Mouse (Mus musculus): Measurements from ENCODE around the gene Nob1.

The Nob1 gene

DNA sequence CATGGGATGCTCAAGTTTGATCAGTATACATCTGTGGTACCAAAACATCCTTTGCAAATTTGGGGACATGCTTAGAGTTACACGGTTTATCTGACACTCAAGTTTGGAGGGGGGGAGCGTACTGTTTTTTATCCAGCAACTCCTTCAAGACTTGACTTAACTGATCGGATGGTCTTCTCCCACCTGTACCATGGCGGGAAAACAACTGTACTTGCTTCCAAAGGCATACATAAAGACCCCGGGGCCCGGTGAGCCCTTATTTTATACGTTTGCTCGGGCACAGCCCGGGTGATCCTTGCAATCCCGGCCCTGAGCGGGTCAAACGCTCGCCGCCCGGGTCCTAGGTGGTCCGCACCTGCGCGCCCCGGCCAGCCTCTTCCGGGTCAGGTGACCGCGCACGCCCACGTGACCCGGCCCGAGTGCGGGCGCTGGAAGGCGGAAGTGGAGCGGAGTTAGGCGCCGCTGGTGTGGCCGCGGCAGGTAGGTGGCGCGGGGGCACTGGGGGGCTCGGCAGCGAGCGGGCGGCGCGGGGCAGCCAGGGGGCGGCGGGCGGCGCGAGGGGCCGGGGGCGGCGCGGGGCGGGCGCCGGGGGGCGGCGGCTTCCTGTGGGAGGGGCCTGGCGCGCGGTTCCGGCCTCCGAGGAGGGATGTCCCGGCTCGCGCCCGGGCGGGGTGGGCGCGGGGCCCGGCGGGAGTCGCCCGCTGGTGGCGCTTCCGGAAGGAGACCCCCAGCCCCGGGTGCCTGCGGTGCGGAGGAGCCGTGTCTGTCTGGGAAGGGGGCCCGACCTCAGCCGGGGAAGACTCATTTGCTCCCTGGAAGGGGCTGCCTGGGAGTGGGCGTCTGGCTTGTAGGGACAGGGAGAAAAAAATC is 11.3 kb upstream of the Nob1 start, which contains the start of gene Wwp2:
TSS of gene Wwp2 (plus strand) at position 404 of the 870 bp plus-strand sequence.
- peak; percentile 92 for DNase-seq

DNA sequence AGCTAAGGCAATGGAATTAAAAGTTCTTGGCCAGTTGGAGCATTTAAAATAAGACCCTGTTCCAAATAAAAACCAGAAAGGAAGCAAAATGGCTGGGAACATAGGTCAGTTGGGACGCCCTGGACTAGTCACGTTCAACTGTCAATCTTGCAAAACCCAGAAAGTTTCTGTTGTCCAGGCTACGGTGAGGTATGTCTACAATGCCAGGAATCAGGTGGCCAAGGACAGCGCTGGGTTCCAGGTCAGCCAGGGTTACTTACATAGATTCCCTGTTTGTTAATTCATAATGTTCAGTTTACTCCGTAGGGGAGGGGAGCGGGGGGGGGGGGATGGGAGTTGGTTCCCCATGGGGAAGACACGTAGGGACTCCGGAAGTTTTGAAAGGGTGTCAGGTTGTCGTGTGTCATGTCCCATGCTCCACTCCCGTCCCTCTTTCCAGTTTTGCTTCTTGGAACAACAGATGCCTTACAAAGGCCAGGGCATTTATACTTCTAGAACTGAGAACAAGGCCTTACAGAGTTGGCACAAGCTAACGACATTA is 10.6 kb upstream of the Nob1 start:
- DNase-seq: no peak

DNA sequence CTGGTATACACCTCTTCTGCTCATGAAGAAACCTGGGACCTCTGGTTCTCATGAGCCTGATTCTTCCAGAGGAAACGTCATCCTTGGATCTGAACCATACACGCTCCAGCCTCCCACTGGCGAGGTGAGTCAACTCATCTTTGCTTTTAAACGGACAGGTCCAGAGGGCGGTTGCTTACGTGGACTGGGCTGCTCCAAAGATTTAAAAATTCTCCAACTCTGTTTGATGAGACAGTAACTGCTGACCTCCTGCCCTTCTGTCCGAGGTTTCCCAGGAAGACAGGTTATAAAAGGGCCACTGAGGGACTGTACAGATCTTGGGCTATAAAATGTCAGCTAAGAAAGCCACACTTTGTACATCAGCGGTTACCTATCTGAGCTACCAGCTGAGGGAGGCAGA is 6.0 kb upstream of the Nob1 start:
- no peak for DNase-seq

DNA sequence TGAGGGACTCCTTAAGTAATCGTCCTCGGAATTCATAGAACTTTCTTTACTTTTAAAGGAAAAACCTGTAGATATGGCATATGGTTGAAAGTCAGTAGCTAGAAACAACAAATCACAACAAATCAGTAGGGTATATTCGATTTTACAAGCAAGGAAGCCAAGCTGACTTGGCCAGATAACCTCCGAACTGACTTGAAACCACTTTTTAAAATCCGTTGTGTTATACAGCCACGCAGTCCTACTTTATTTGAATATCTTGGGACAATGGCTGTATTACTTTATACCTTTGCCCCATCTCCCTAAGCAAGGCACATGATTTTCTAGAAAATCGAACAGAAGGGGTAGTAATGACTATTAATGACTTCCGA is 363 bp upstream of the Nob1 start:
- DNase-seq: no peak

DNA sequence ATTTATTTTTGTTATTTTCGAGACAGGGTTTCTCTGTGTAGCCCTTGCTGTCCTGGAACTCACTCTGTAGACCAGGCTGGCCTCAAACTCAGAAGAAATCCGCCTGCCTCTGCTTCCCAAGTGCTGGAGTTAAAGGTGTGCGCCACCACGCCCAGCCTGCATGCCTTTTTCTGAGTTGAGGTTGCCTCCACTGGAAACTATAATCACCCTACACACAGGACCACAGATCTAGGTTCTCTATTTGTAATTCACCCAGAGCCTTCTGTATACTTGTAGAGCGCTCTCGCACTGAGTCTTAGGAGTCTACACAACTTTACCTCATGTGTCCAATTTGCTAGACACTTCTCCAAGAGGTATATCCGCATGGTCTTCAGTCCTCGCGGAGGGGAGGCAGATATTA is 675 bp downstream of the Nob1 start:
- DNase-seq: no peak

DNA sequence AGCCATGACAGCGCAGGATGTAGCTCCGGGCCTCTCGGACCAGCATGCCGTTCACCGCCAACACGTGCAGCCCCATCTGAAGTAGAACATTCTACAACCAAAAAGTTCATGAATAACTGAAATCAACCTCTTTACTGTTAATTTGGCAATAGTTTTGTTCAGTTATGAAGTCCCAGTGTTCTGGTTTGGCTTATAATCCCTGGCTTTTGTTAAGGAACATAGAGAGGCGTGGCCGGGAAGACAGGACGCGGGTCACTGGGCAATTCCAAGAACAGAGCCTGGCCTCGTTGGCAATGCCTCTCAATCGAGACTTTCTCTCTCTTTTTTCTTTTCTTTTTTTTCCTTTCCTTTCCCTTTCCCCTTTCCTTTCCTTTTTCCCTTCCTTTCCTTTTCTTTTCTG is 7.8 kb downstream of the Nob1 start:
- no peak for DNase-seq

DNA sequence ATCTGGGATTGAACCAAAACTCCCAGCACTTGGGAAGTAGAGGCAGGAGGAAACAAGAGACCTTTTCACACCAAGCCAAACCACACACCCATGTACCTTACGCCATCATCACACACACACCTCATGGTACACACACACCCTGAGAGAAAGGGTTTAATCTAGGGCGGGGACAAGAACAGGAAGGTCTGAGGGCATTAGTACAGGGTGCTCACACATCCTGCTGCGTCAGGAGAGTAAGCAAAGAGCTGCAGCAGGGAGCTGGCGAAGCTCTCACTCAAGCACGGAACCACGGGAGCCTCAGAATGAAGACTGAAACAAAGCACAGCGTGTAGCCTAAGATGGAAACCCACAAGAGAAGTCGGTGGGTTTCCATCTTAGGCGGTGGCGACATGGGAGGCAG is 11.0 kb downstream of the Nob1 start:
- DNase-seq: no peak

DNA sequence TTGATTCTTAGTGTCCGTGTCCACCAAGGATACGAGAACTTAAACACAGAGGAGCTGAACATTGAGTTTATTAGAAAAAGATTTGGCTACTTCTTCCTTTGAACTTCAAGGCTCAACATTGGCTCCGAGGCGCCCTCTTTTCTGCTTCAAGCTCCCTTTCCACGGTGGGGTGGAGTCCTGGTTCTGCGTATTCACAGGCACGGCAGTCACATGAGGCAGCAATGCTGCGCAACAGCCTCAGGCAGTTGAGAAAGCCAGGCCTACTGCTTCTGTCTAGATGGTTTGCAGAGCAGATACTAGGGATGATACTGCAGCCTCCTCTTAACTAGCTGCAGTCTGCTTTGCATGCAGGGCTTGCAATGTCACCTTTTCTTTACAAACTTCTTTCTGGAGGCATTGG is 12.3 kb downstream of the Nob1 start:
- DNase-seq: no peak

DNA sequence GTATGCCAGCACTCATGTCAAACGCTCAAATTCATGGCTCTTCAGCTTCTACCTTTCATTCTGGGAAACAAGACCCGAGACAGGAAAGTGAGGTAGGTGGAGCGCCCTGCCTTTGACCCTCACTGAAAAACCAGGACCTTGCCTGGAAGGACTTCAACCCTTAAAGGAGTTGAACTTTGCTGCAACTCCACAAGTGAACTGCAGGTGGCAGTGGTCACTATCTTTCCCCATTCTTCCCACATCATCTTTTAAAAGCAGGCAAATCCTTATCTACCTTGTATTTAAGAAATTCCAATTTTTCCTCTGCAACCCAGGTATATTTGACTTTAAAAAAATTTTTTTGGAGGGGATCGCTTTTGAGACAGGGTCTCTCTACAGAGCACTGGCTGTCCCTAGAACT is 13.5 kb downstream of the Nob1 start:
- DNase-seq: peak; percentile 55

DNA sequence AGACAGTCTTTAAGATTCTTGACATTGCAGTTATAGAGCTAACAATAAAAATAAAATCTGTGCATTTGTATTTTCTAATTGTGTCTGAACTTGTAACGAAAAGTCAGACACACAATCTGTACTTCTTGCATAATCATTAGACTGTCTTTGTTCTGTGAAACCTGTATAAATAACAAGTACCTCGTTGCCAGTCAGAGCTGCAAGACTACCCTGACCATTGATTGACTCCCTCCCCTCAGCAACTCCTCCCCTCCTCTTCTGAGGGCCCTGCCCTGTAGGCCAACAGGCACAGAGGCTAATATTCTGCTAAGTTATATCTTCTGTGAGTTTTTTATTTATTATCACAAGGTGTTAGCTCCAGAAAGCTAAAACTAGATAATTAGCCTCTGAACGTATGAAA is 18.9 kb downstream of the Nob1 start:
- no peak for DNase-seq

DNA sequence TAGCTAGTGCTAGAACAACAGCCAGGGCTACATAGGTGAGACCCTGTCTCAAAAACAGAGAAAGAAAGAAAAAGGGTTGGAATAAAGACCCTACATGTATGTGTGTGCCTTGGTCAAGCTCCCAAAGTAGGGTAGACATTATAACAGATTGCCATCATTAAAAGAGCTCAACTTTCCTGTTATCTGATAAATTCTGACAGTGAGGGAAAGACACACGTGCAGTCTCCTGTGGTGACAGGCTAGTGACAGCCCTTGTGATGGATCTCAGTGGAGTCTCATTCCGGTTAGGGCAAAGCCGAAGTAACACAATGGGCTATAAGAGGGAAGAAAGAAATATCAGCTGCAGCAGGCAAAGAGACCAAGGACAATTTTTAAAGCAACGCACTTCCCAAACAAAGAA is 20.8 kb downstream of the Nob1 start:
- DNase-seq: no peak

DNA sequence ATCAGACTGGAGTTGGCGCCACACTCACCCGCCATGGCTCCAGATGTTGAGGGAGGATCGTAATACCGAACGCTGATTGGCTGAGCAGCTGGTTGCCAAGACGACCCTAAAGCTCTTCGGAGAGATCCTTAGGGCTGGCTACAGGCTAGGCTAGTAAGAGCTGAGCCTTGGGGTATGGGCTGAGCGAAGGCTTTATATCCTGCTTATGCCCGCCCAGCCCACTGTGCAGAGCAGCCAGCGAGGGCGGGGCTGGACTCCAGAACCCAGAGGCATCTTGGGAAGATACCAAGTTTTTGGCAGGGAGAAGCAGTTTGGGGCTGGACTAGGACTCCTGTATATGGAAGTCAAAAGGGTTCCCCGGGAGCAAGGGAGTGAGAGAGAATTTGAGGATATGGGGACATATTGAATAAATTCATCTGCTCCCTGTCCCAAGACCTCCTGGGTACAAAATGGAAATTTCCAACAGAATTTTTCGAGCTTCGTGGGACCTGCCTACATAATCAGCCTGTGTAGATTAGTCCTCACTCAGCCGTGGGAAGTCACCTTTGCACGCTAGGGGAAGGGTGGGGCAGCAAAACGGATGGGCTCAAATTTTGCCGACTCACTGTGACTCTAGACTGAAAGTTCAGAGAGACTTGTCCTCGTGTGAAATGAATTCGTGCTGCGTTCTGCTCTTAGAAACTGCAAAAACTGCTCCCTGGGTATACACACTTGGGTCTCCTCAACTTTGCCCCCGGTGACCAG is 21.6 kb downstream of the Nob1 start, which contains the start of gene Nqo1:
TSS of gene Nqo1 (minus strand) at position 169 of the 744 bp plus-strand sequence.
- peak; percentile 92 for DNase-seq

DNA sequence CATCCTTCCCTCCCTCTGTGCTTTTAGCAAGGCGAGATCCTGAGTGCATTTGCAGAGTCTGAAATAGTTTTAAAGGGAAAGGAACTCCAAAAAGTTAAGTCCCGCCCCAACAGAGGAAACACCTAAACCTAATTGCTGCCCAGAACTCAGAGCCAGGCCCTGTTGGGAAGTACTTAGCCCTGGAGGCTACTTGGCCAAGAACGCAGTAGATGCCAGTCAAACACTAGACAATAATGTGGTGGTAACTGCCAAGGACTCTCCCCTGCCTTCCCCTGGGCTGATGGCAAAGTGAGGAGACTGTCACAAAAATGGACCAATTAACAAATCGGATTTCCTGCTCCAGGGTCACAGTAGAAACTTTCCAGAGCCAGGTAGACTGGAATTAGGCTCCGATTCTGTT is 23.0 kb downstream of the Nob1 start:
- DNase-seq: no peak

DNA sequence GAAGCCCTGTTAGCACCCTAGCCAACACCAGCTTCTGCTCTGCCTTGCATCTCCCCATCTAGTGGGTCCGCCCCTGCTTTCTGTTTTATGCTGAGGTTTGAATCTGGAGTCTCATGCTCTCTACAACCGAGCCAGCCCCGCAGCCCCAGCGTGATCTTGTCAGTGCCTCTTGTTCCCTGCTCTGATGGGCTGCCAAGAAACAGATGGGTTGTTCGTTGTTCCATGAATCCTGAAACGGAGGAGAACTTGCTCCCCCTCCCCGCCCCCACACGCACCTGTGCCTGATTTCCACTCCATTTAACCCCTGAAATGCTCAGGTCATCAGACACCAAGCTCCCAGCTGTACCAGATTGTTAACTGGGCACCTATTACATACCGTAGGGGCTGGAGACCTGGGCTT is 25.4 kb downstream of the Nob1 start:
- peak; percentile 30 for DNase-seq

DNA sequence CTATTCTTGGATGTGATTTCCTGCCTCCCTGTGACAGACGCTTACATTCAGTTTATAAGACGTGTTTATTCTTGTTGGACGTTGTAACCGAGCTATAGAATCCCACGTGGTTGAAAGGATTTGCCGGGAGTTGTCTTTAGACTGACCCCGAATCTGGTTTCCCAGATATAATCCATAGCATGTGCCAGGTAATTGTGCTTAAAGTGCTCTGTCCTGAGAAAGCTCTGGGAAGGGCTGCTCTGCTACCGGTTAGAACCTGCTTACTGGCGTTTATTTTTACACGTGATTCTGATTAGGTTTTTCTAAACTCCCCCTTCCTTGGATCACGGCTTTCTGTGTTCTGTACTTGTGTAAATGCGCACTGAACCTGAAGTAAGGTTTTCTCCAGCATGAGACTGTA is 27.2 kb downstream of the Nob1 start:
- peak; percentile 38 for DNase-seq

DNA sequence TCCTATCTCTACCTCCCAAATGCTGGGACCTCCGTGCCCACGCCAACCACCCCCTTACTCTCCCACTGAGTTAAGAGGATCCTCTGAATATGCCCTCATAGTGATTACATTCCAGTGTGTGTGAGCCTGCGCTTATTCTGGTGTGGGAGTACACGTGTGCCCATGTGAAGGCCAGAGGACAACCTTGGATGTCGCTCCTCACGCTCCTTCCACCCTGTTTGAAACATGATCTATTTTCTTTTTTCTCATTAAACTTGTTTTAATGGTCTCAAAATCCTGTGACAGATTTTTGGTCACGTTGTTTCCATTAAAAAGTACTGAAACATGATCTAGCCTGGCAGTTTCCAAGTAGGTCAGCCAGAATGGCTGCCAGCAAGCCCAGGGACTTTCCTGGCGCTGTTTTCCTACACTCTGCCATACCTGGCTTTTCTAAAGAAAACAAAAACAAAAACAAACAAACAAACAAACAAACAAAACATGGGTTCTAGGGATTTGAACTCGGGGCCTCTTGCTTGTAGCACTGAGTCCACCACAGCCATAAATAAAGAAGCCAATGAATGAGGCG is 28.7 kb downstream of the Nob1 start:
- no peak for DNase-seq

DNA sequence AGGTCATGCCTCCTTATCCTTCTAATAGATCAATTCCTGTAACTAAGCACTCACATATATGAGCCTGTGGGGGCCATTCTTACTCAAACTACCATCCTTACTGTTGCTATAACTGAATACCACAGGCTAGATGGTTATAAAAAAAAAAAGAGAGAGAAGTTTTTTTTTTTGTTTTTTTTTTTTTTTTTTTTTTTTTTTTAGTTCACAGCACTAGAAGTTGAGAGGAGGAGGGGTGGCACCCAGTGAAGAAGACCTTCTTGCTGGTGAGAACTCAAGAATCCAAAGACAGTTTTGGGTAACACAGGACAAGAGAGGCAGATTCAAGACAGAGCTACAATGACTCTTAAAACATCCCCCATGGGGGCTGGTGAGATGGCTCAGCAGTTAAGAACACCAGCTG is 29.5 kb downstream of the Nob1 start:
- DNase-seq: no peak

DNA sequence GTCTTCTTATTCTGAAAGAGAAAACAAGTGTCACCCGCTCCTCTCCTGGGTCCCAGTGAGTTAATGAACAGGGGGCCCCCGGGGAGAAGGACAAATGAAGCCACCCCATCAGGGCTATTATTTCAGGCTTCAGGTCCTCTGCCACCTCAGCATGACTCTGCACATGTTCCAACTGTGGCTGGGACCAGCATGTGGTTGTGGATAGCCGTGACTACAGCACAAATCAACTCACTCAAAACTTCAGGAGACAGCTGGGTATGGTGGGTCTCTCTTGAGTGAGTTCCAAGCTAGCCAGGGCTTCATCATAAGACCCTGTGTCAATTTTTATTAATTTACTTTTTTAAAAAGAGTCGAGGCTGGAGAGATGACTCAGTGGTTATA is 33.7 kb downstream of the Nob1 start:
- DNase-seq: no peak

DNA sequence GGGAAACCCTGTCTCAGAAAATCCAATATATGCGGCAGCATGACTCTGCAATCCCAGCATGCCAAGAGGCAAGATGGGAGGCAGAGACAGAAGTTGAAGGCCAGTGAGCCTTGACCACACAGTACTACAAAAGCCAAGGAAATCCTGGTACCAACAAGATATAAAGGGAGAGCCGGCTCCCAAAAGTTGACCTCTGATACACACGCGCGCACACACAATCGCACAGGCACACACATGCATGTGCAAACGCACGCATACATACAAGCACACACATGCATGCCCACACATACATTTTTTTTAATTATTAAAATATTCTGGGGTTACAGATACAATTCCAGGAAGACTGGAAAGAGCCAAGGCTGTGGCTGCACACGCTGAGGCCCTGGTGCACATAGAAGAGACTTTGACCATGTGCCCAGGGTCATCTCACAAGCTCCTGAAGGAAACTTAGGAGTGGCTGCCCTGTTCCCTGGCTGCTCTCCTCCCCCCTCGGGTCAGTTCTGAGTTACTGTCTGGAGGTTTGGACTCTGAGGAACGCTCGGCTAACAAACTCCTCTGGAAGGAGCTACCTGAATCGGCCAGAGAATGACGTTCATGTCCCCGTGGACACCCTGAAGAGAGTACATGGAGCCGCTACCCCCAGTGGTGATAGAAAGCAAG is 34.2 kb downstream of the Nob1 start:
- no peak for DNase-seq

DNA sequence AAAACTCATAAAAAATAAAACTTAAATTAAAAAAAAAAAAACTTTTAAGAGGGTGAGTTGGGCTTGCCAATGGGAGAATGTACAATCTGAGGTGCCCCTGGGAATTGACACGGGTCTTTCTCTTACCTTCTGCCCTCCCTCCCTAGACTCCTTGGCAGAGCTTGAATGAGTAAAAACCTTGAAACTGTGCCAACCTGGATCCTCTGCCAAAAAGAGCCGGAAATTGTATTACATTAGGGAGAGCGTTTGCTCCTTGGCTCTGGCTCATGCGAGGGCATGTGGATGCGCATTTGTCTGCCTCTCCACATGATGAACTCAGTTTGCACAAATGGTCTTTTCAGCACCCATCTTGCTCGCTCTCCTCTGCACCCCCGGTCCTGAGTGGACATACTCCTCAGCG is 35.3 kb downstream of the Nob1 start:
- DNase-seq: no peak

DNA sequence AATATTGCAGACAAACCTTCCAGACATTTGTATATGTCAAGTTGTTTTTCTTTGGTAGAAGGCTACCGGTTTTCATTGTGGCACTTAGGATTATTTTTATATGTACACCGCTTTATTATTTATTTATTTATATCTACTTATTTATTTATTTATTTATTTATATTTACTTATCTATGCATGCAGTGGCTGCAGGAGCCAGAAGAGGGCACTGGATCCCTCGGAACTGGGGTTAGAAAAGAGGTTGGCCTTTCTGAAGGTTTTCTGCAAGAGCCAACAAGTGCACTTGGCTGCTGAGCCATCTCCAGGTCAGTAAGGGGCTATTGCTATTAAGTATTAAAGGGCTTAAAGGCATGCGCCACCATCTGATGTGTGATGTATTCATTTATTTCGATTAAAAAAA is 37.0 kb downstream of the Nob1 start:
- peak; percentile 57 for DNase-seq

DNA sequence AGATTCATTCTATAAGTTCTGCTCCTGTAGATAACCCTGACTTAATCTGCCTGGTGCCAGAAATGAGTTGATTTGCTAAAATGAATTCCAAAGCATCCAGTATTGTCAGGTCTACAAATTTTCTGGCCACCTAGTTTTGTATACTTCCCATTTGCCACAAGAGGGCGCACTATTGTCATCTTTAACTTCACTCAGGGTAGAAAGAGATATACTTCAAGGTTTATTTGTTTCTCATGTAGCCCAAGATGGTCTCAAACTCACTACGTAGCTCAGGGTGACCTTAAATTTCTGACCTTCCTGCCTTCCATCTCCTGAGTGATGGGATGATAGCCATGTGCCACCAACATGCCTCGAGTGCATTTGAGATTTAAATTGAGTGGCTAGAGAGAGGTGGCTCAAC is 38.2 kb downstream of the Nob1 start:
- peak; percentile 80 for DNase-seq

DNA sequence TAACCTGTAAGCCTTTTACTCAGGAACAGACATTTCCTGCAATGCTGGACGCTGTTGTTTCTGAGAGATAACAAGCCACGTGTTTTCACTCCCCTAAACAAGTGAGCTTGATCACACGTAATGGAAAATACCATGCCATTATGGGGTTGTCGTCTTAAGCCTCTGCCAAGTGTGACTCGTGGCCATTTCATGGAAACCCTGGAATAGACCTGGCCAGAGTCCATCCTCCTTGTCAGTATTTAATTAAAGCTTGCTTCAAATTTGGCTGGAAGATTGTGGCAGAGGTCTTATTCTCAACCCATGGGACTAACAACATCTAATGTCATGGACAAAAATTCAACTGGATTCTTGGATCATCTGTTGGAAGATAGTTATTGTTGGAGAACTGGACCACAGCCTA is 38.7 kb downstream of the Nob1 start:
- no peak for DNase-seq
